Mouse (Mus musculus): ENCODE data around the gene Tnrc6b.

DNA sequence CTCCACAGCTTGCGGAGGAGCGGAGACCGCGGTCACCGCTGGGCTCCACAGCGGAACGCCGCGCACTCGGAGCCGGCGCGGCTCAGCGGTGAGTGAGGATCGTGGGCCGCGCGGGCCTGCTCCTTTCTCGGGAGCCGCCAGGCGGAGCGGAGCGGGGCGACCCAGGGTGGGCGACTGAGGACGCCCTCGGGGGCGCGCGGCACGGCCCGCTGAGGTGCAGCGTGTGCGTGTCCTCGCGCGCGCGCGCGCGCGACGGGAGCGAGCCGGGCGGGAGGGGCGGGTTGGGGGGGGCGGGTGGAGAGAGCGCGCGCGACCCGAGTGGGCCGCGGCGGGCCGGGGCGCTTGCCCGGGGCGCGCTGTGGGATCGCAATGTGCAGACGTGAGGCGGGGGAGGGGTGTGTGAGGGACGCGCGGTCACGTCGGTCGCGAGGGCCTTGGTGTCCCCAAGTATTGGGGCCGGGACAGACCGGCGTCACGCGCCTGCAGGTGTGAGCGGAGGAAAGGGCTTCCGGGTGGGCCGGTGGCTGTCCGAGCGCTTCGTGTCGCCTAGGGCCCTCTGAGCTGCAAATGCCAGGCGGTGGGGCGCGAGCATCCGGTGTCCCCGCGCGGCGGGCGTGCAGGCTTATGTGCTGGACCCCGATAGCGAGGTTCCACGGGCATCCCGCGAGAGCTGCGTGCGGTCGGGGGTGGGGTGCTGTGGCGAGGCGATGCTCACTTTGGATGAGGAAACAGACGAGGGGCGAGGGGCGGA is 463 bp downstream of the Tnrc6b start:
- TF ChIP-seq GATA1 (IDR thresholded peaks at IDR 0.05; ENCODE audit: low read length): no peak
- TF ChIP-seq TAL1 (IDR thresholded peaks at IDR 0.05; ENCODE audit: low read length): no peak

All from erythroblast, embryonic 14.5 days (primary cell).